ENCODE assay signal across 8 mouse cellular contexts in genomic region chr19:57313891-57314345, GRCm38 (mm10). TPM values are rescaled to one million over a fixed set of nuclear protein-coding genes. Genes with fewer than 3 reads are reported as not detected.
A peak's percentile ranks its signal among the peaks of the same experiment; 100 is the strongest.
DNase-seq lines count a peak whose midpoint lies in the region; ATAC-seq and TF ChIP-seq lines count a peak whose summit lies in the region.

No protein-coding gene starts in this region.

- no peaks in the 10 kb centered on the region for H3K36me3 ChIP-seq in hindbrain, postnatal 0 days (ENCODE audit: insufficient read depth, low read length)
- H3K36me3 ChIP-seq in neural tube, embryonic 14.5 days (ENCODE audit: control insufficient read depth, insufficient read depth, low read length): no peaks in the 10 kb centered on the region

- 0 out of 2 replicates have a peak, but pooled peaks have one; percentile 2 for ATAC-seq in cerebellum, adult (ENCODE audit: insufficient number of reproducible peaks, low FRiP score, low TSS enrichment)
- 0 out of 2 replicates have a peak, but pooled peaks have one; percentile 16 for ATAC-seq in hindbrain, postnatal 0 days
- ATAC-seq in neural tube, embryonic 14.5 days (ENCODE audit: low read depth): peak; percentile 23; the same call in 1 of the 2 replicates

- DNase-seq in cerebellum, adult 11 months: no peak
- DNase-seq in lung, adult 2 months: no peak
- no peak for DNase-seq in lung, postnatal 36 days
- DNase-seq in hindbrain, postnatal 0 days (ENCODE audit: low spot score): peak; percentile 18
- no peak for DNase-seq in cerebellum, postnatal 4 days (ENCODE audit: low spot score in 2 of 2)
- DNase-seq in ovary, adult 18-20 months (ENCODE audit: low spot score): no peak

- peak overlapping the region; percentile 81 for H3K9ac ChIP-seq in hindbrain, postnatal 0 days (replicated peaks; ENCODE audit: low read length)
- H3K9ac ChIP-seq in neural tube, embryonic 14.5 days (replicated peaks; ENCODE audit: low read depth, low read length): peak overlapping the region; percentile 85

- peak overlapping the region; percentile 92 for H3K27ac ChIP-seq in hindbrain, postnatal 0 days
- H3K27ac ChIP-seq in neural tube, embryonic 14.5 days (ENCODE audit: low read depth, low read length): peak overlapping the region; percentile 81; the same call in 1 of the 2 replicates

- TF ChIP-seq POLR2A in lung, adult 2 months (IDR thresholded peaks at IDR 0.05; ENCODE audit: borderline replicate concordance, extremely low read depth, low read depth, low read length): no peak

- peak overlapping the region; percentile 92 for H3K4me2 ChIP-seq in hindbrain, postnatal 0 days (ENCODE audit: low read depth, low read length)
- H3K4me2 ChIP-seq in neural tube, embryonic 14.5 days (ENCODE audit: low read depth, low read length): peak overlapping the region; percentile 96

- 63% methylated on average over 3 of the region's 3 CpGs for WGBS in lung, adult 2 months
- 51% methylated on average over 3 of the region's 3 CpGs for WGBS in hindbrain, postnatal 0 days
- WGBS in neural tube, embryonic 14.5 days: 53% methylated on average over 3 of the region's 3 CpGs

- H3K4me1 ChIP-seq in lung, adult 2 months (ENCODE audit: control insufficient read depth, insufficient read depth, low read length): no peaks in the 10 kb centered on the region
- H3K4me1 ChIP-seq in hindbrain, postnatal 0 days (ENCODE audit: insufficient read depth, low read length): peaks cover 23% of the 10 kb centered on the region; the same call in 1 of the 2 replicates
- no peaks in the 10 kb centered on the region for H3K4me1 ChIP-seq in neural tube, embryonic 14.5 days (ENCODE audit: control insufficient read depth, insufficient read depth, low read length)

- no peak for TF ChIP-seq CTCF in lung, adult 2 months (IDR thresholded peaks at IDR 0.05; ENCODE audit: insufficient read depth, low read length)
- no peak for TF ChIP-seq CTCF in hindbrain, postnatal 0 days (IDR thresholded peaks at IDR 0.05; ENCODE audit: low read depth)

- H3K4me3 ChIP-seq in lung, adult 2 months (replicated peaks; ENCODE audit: extremely low read depth, low read depth, low read length): peak overlapping the region; percentile 55
- peak overlapping the region; percentile 79 for H3K4me3 ChIP-seq in hindbrain, postnatal 0 days (ENCODE audit: low read length)
- H3K4me3 ChIP-seq in neural tube, embryonic 14.5 days (ENCODE audit: low read depth, low read length): peak overlapping the region; percentile 71

- H3K27me3 ChIP-seq in hindbrain, postnatal 0 days (ENCODE audit: insufficient read depth, low read length): no peaks in the 10 kb centered on the region
- H3K27me3 ChIP-seq in neural tube, embryonic 14.5 days (ENCODE audit: control insufficient read depth, insufficient read depth, low read length): no peaks in the 10 kb centered on the region

- no peaks in the 10 kb centered on the region for H3K9me3 ChIP-seq in hindbrain, postnatal 0 days (ENCODE audit: low read length)
- H3K9me3 ChIP-seq in neural tube, embryonic 14.5 days (ENCODE audit: control insufficient read depth, low read length): no peaks in the 10 kb centered on the region

RNA-seq across cellular contexts. Expression of gene Ablim1, which starts 0.8 kb away (rescaled TPM):
- 53.6 and 71.3 TPM in 2 replicates for polyA plus RNA-seq in lung, adult 2 months (2012; rRNA removed)
- total RNA-seq in hindbrain, postnatal 0 days (2014; rRNA removed): 71.7 and 110 TPM in 2 replicates
- 43.0 and 44.7 TPM in 2 replicates for polyA plus RNA-seq in hindbrain, postnatal 0 days (2015; fragmentation: Nextera tagmentation; extraction: Ambion mirVana)
- polyA plus RNA-seq in neural tube, embryonic 14.5 days (2014; fragmentation: Nextera tagmentation; extraction: Ambion mirVana): 47.4 and 59.7 TPM in 2 replicates

RNA-seq across cellular contexts. Expression of gene Fam160b1, which starts 46.6 kb away (rescaled TPM):
- 12.7 and 17.5 TPM in 2 replicates for polyA plus RNA-seq in lung, adult 2 months (2012; rRNA removed)
- 18.2 and 19.7 TPM in 2 replicates for total RNA-seq in hindbrain, postnatal 0 days (2014; rRNA removed)
- polyA plus RNA-seq in hindbrain, postnatal 0 days (2015; fragmentation: Nextera tagmentation; extraction: Ambion mirVana): 10.9 and 11.2 TPM in 2 replicates
- polyA plus RNA-seq in neural tube, embryonic 14.5 days (2014; fragmentation: Nextera tagmentation; extraction: Ambion mirVana): 15.6 and 20.3 TPM in 2 replicates
